Mouse (Mus musculus) myocyte (in vitro differentiated cells): ENCODE measurements at regions not wholly inside any gene's neighbourhood (a gene's known extent, or its start where the extent isn't known, plus 50 kb on each side); places are given as distances from the start of the nearest gene placed in this dataset.

ENCODE experiments used
- H3K27me3 ChIP-seq: one replicate; pipeline ENCODE4 v1.6.1; 2011; ENCODE audit not compliant: control insufficient read depth, insufficient read depth, insufficient read length
- H3K36me3 ChIP-seq: one replicate; pipeline ENCODE4 v1.6.1; 2011; ENCODE audit not compliant: control insufficient read depth, insufficient read depth
- H3K4me2 ChIP-seq: one replicate; pipeline ENCODE4 v1.6.1; 2011; ENCODE audit warnings: low read depth, control low read depth
- H3K4me3 ChIP-seq: one replicate; pipeline ENCODE4 v1.5.1; 2011; ENCODE audit warnings: mild to moderate bottlenecking, control low read depth, moderate library complexity
- H3K79me2 ChIP-seq: one replicate; pipeline ENCODE4 v1.6.1; 2011; ENCODE audit not compliant: control insufficient read depth, insufficient read depth
- H3ac ChIP-seq: one replicate; pipeline ENCODE4 v1.6.1; 2011; ENCODE audit not compliant: control insufficient read depth, insufficient read length
- CEBPB ChIP-seq: IDR thresholded peaks from 2 replicates; pipeline ENCODE4 v1.6.1; 2011; ENCODE audit warnings: mild to moderate bottlenecking, moderate library complexity; ENCODE audit not compliant: poor library complexity, insufficient read depth, severe bottlenecking
- E2F4 ChIP-seq: IDR thresholded peaks from one replicate; pipeline ENCODE4 v1.6.1; 2011; ENCODE audit warnings: mild to moderate bottlenecking, control low read depth, moderate library complexity; ENCODE audit not compliant: insufficient read depth
- MAX ChIP-seq: IDR thresholded peaks from one replicate; pipeline ENCODE4 v1.6.1; 2011; ENCODE audit warnings: low read depth, mild to moderate bottlenecking, control low read depth
- MYOD1 ChIP-seq, 3 experiments: IDR thresholded peaks; one replicate each; pipeline ENCODE4 v1.6.1; 2011; ENCODE audit warnings: control low read depth in 2 of 3, low read depth in 2 of 3, mild to moderate bottlenecking in 2 of 3, moderate library complexity in 1 of 3; ENCODE audit not compliant: insufficient read length in 2 of 3, control insufficient read depth in 1 of 3
- MYOG ChIP-seq, 3 experiments: IDR thresholded peaks; one replicate each; pipeline ENCODE4 v1.6.1; 2011; ENCODE audit warnings: control low read depth in 2 of 3, low read depth in 2 of 3, mild to moderate bottlenecking in 2 of 3; ENCODE audit not compliant: insufficient read length in 2 of 3, control insufficient read depth in 1 of 3, insufficient read depth in 1 of 3
- POLR2A ChIP-seq: IDR thresholded peaks from one replicate; pipeline ENCODE4 v1.6.1; 2011; ENCODE audit warnings: low read depth, mild to moderate bottlenecking, control low read depth, moderate library complexity; ENCODE audit not compliant: insufficient read length
- POLR2AphosphoS2 ChIP-seq: IDR thresholded peaks from one replicate; pipeline ENCODE4 v1.6.1; 2011; ENCODE audit warnings: low read depth, control low read depth; ENCODE audit not compliant: insufficient read length
- REST ChIP-seq: IDR thresholded peaks from one replicate; pipeline ENCODE4 v1.6.1; 2011; ENCODE audit warnings: mild to moderate bottlenecking, control low read depth, moderate library complexity; ENCODE audit not compliant: insufficient read depth, insufficient read length
- SRF ChIP-seq: IDR thresholded peaks from one replicate; pipeline ENCODE4 v1.6.1; 2011; ENCODE audit warnings: low read depth; ENCODE audit not compliant: control insufficient read depth, insufficient read length
- TCF12 ChIP-seq: IDR thresholded peaks from one replicate; pipeline ENCODE4 v1.6.1; 2011; ENCODE audit warnings: mild to moderate bottlenecking, control low read depth; ENCODE audit not compliant: poor library complexity, insufficient read depth, severe bottlenecking
- TCF3 ChIP-seq: IDR thresholded peaks from one replicate; pipeline ENCODE4 v1.6.1; 2011; ENCODE audit warnings: low read depth, control low read depth; ENCODE audit not compliant: insufficient read length
- USF1 ChIP-seq: IDR thresholded peaks from one replicate; pipeline ENCODE4 v1.6.1; 2011; ENCODE audit warnings: low read depth, mild to moderate bottlenecking, control low read depth, moderate library complexity

DNA sequence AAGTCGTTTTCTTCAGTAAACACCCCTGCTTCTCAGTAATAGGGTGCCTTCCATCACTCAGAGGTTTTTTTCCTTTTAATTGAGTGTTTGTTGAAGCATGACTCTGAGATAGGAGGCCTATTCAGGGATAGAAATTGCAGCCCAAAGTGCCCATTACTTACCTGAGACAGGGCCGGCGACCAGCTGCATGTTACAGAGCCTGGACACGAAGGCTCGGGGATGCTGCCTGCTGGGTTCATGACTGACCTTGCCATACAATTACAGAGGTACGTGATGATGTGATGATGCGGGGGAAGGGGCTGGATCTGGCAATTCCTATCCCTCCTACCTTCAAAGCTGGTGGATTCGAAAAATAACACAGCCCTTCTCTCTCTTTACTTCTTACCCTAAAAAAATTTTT is 146.7 kb downstream of the Rwdd3 start:
- H3K79me2 ChIP-seq, result no peaks in the 10 kb centered on the region
- no peak overlapping the region for H3ac ChIP-seq
- H3K36me3 ChIP-seq, result no peaks in the 10 kb centered on the region
- TF ChIP-seq TCF3, result no peak
- no peak for TF ChIP-seq TCF12
- TF ChIP-seq MYOG (IDR thresholded peaks at IDR 0.05; ENCODE audit: control insufficient read depth in 1 of 3, insufficient read depth in 1 of 3, insufficient read length in 2 of 3, low read depth in 2 of 3), result no peak
- TF ChIP-seq POLR2AphosphoS2, result no peak
- no peak for TF ChIP-seq E2F4
- H3K27me3 ChIP-seq, result no peaks in the 10 kb centered on the region
- H3K4me3 ChIP-seq, result no peak overlapping the region
- no peak overlapping the region for H3K4me2 ChIP-seq

- Histone ChIP-seq H3ac (no peak overlapping the region), H3K4me2 (no peak overlapping the region), H3K4me3 (no peak overlapping the region), H3K79me2 (no peaks in the 10 kb centered on the region), H3K36me3 (no peaks in the 10 kb centered on the region), H3K27me3 (no peaks in the 10 kb centered on the region)
- TF ChIP-seq TCF3 (no peak), MYOD1 (IDR thresholded peaks at IDR 0.05; ENCODE audit: control insufficient read depth in 1 of 3, insufficient read length in 2 of 3, low read depth in 2 of 3) (no peak), USF1 (no peak), E2F4 (no peak), CEBPB (no peak), MYOG (IDR thresholded peaks at IDR 0.05; ENCODE audit: control insufficient read depth in 1 of 3, insufficient read depth in 1 of 3, insufficient read length in 2 of 3, low read depth in 2 of 3) (no peak), SRF (no peak), TCF12 (no peak), MAX (no peak), POLR2AphosphoS2 (no peak), POLR2A (no peak), REST (no peak)
These were observed 150.2 kb downstream of the Rwdd3 start for GRCm38 (mm10) chr3:121021126-121021848.

DNA sequence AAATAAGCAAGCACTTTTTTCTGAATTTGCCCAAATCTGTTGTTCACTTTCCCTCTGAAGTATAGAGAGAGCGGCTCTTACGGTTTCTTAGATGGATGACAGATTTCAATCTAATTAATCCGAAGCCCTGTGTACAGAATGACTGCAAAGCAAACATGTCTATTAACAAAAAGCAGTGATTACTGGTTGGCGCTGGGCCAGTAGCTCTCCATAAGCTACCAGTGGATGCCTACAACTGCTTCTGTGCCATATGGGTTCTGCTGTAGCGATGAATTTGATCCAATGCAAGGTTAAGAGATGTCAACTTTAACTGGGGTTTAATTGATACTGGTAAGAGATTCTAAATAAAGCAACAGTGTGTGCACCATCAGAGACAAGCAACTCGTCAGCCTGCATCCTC is 162.3 kb downstream of the Rwdd3 start:
- Histone ChIP-seq H3K27me3 (no peaks in the 10 kb centered on the region), H3K36me3 (no peaks in the 10 kb centered on the region), H3K79me2 (no peaks in the 10 kb centered on the region), H3K4me2 (no peak overlapping the region), H3ac (no peak overlapping the region), H3K4me3 (no peak overlapping the region)
- TF ChIP-seq TCF3 (no peak), TCF12 (no peak), MYOD1 (IDR thresholded peaks at IDR 0.05; ENCODE audit: control insufficient read depth in 1 of 3, insufficient read length in 2 of 3, low read depth in 2 of 3) (no peak), POLR2AphosphoS2 (no peak), E2F4 (no peak), REST (no peak), USF1 (no peak), SRF (no peak), MYOG (IDR thresholded peaks at IDR 0.05; ENCODE audit: control insufficient read depth in 1 of 3, insufficient read depth in 1 of 3, insufficient read length in 2 of 3, low read depth in 2 of 3) (no peak), CEBPB (no peak), POLR2A (no peak), MAX (no peak)

GRCm38 (mm10) chr3:120983556-120984270 is 187.8 kb downstream of the Rwdd3 start:
- Histone ChIP-seq H3K4me3 (no peak overlapping the region), H3ac (no peak overlapping the region), H3K79me2 (no peaks in the 10 kb centered on the region), H3K36me3 (no peaks in the 10 kb centered on the region), H3K27me3 (no peaks in the 10 kb centered on the region), H3K4me2 (no peak overlapping the region)
- TF ChIP-seq CEBPB (no peak), POLR2A (no peak), USF1 (no peak), E2F4 (no peak), MAX (no peak)
